Mouse (Mus musculus) embryo, embryonic 10 days (tissue): Measurements from ENCODE around the gene Hras.

Experiments used
- DNase-seq: peaks from one replicate; pipeline ENCODE4 v3.0.0-alpha.2; 2015; ENCODE audit warnings: low spot score

Gene Hras

DNA sequence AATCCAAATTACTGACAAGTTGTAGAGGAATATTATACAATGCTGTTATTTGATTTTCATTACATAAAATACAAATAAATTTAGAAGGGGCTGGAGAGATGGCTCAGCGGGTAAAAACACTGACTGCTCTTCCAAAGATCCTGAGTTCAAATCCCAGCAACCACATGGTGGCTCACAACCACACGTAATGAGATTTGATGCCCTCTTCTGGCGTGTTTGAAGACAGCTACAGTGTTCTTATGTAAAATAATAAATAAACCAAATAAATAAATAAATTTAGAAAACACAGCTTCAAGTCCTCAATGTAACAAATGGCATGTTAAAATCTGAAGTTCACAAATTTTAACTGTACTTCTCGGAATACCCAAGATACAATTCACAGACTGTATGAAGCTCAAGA lies 18.7 kb downstream of the Hras start:
- DNase-seq, result no peak

DNA sequence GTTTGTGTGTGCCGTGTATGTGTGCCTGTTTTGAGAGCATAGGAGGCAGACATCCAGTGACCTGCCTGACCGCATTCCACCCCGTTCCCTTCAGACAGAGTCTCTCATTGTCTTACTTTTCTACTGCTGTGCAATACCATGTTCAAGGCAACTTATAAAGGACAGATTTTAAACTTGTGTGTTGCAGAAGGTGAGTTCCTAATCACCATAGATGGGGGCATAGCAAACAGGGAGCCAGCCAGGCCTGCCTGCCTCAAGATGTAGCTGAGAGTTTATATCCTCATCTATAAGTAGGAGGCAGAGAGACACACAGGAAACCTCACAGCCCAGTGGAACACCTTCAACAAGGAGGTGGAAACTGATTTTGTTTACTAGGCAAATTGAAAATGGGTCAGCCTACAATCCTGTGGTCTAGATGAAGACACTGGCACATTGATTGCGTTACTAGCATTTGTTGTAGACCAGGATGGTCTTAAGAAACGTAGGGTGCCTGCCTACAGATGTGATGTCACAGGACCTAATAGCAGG lies 20.4 kb downstream of the Hras start:
- DNase-seq, result no peak

GRCm38 (mm10) chr7:141172116-141173006 lies 21.4 kb downstream of the Hras start, which contains the start of gene Rnh1:
TSS of gene Rnh1 (minus strand) at chr7:141172857.
- DNase-seq, result peak; percentile 98

DNA sequence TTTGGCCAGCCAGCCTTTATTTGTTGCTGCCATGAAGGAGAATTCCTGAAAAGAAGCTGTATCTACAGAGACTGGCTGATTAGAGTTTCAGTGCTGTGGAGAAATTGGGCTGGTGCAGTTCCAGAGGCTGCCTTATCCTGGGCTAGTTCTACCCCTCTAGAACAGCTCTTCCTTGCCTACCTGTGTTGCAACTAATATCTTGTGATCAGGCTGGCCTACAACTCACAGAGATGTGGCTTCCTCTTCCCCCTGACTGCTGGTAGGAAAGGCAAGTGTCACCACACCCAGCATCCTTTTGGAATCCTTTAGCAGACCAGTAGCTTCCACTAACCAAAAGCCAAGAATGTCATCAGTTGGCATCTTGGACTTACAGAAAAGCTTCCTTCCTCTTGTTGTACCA lies 23.9 kb downstream of the Hras start:
- DNase-seq, result no peak

- DNase-seq, result no peak
Measured at GRCm38 (mm10) chr7:141169300-141169699, 24.5 kb downstream of the Hras start.

- peak; percentile 70 for DNase-seq
Measured at GRCm38 (mm10) chr7:141168518-141168953, 25.3 kb downstream of the Hras start.

DNA sequence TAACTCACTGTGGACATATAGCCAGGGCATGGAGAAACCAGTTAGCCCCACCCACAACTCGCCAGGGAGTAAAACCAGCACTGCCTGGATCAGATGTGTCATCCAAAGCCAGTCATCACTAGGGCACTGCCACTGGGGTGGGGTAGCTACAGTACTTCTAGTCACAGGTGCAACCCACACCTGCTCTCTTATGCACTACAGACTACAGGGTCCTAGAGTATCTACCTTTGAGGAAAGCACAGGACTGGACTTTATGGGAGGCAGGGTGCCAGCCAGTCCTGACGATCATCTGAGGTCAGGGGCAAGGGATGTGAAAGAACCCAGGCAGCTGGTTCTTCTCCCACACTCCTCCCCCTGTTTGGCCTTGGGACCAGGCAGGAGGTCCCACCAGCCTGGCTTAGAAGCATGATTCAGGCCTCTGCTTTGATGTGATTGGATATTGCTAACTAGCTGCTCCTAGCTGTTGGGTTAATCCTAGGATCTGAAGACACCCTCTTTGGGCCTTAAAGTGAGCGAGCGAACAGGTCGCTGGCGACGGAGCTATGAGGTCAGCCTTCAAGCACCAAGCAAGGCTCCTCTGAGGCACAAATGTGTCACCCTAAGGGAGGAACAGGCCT lies 25.8 kb downstream of the Hras start:
- DNase-seq, result peak; percentile 32

DNA sequence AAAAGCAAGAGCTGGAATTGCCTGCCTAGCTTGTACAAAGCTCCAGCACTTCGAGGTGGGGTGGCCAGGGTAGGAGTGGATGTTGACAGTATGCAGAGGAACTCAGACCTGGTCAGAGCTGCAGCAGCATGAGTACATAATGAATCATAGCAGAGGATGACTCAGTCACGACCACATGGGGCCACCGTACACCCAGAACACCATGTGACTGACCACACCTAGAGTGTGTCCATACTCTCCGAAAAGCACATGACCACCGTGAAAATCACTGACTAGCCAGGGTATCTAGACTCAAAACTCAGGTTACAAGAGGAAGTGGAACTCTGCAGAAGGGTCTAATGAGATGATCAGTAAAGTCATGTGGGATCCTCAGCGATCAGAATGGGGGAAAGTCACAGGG lies 29.0 kb downstream of the Hras start:
- DNase-seq, result no peak

GRCm38 (mm10) chr7:141164397-141164796 lies 29.4 kb downstream of the Hras start:
- no peak for DNase-seq

- no peak for DNase-seq
Measured at GRCm38 (mm10) chr7:141155362-141155761, 38.4 kb downstream of the Hras start.

DNA sequence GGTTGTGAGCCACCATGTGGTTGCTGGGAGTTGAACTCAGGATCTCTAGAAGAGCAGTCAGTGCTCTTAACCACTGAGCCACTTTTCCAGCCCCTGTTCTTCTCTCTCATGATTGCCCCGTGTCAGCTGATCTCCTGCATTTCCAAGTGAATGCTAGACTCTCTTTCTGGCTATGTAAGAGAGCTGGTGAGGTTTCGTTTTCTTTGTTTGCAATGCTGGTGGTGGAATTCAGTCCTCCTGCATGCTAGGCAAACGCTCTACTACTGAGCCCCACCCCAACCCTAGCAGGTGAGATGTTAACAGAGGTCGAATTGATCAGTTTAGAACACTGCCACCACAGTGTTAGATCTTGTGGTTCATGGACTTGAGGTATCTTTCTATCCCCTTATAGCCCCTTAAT lies 45.2 kb downstream of the Hras start:
- DNase-seq, result no peak

GRCm38 (mm10) chr7:141147044-141147443 lies 46.8 kb downstream of the Hras start:
- no peak for DNase-seq

DNA sequence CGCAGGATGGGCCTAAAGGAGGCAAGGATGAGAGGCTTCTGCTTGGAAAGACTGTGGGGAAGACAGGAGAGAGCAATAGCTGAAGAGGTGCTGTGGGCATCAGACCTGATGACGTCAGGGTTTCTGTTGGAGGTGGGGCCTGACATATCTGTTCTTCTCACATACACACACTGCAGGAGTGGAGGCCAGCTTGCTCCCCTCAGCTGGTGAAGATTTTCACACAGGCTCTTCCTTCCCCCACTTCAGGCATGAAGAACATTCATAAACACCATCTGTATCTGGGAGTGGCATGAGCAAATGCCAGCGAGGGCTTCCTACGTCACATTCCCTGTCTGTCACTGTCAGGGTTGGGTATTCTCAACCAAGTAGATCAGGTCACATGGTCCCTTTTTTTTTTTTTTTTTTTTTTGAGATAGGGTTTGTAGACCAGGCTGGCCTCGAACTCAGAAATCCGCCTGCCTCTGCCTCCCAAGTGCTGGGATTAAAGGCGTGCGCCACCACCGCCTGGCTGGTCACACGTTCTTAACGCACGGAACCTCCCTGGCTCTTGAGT lies 47.7 kb downstream of the Hras start:
- no peak for DNase-seq

- no peak for DNase-seq
Measured at GRCm38 (mm10) chr7:141145403-141145802, 48.4 kb downstream of the Hras start.

- DNase-seq, result no peak
Measured at GRCm38 (mm10) chr7:141144650-141145049, 49.2 kb downstream of the Hras start.

DNA sequence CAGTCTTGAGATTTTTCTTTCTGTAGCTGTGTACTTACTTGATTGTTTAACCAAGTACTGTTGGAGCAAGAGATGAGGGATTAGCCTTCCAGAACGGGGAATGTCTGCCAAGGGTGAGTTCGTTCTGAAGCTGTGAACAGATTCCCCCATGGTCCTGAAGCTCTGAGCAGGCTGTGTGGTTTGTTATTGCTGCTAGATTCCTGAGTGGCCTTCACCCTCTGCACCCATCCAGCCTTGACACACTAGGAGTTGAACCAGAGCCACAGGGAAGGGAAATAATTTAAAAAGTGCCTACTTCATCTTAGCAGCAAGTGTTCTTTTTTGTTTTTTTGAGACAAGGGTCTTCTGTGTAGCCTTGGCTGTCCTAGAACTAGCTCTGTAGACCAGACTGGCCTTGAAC lies 49.9 kb downstream of the Hras start:
- no peak for DNase-seq

GRCm38 (mm10) chr7:141143112-141143511 lies 50.7 kb downstream of the Hras start:
- peak; percentile 33 for DNase-seq

- DNase-seq, result no peak
Measured at GRCm38 (mm10) chr7:141141326-141141725, 52.5 kb downstream of the Hras start.
